Mouse (Mus musculus) heart, adult 2 months (tissue): ENCODE data around the gene Vwce. TPM values are rescaled to one million over a fixed set of nuclear protein-coding genes. Genes with fewer than 3 reads are reported as not detected.

Source experiments
- DNase-seq, 2 experiments: peaks; one replicate each; pipeline ENCODE4 v3.0.0; 2021
- H3K27ac ChIP-seq: fragments of 200-600 bp; 2 replicates; pipeline ENCODE4 v1.8.1; 2022
- H3K27me3 ChIP-seq: fragments of 200-500 bp; 2 replicates; pipeline ENCODE4 v1.6.1; 2012; ENCODE audit warnings: mild to moderate bottlenecking, low read length, inconsistent platforms, mixed read lengths; ENCODE audit not compliant: control insufficient read depth, insufficient read depth
- H3K36me3 ChIP-seq: fragments of 200-500 bp; 2 replicates; pipeline ENCODE4 v1.6.1; 2012; ENCODE audit warnings: low read length, inconsistent platforms; ENCODE audit not compliant: control insufficient read depth, insufficient read depth
- H3K4me1 ChIP-seq: fragments of 200-500 bp; 2 replicates; pipeline ENCODE4 v1.6.1; 2011; ENCODE audit warnings: low read length; ENCODE audit not compliant: control insufficient read depth, insufficient read depth
- H3K4me3 ChIP-seq: fragments of 200-600 bp; 2 replicates; pipeline ENCODE4 v1.8.1; 2022
- H3K79me2 ChIP-seq: fragments of 200-500 bp; replicated peaks from 2 replicates; pipeline ENCODE4 v1.6.1; 2012; ENCODE audit warnings: mild to moderate bottlenecking, inconsistent platforms, low read length, moderate library complexity, mixed read lengths; ENCODE audit not compliant: control insufficient read depth, insufficient read depth
- H3K9ac ChIP-seq: fragments of 200-500 bp; 2 replicates; pipeline ENCODE4 v1.6.1; 2012; ENCODE audit warnings: low read depth, mild to moderate bottlenecking, control low read depth, inconsistent platforms, low read length, mixed read lengths
- CTCF ChIP-seq: fragments of 200-600 bp; IDR thresholded peaks from 2 replicates; pipeline ENCODE4 v1.8.1; 2022; ENCODE audit warnings: antibody characterized with exemption, mild to moderate bottlenecking, moderate library complexity
- EP300 ChIP-seq: fragments of 200-500 bp; IDR thresholded peaks from 2 replicates; pipeline ENCODE4 v1.6.1; 2011; ENCODE audit warnings: low read depth, low read length, control low read depth; ENCODE audit not compliant: insufficient read depth
- POLR2A ChIP-seq: fragments of 200-500 bp; IDR thresholded peaks from 2 replicates; pipeline ENCODE4 v1.6.1; 2011; ENCODE audit warnings: mild to moderate bottlenecking, low read depth, low read length, control low read depth; ENCODE audit not compliant: insufficient read depth
- WGBS: fragments of 180-500 bp; shearing (Covaris S2); methylation state at CpG from one replicate; pipeline ENCODE4 v1.1.7; 2018; 5-methylcytosine and 5-hydroxymethylcytosine counted together
- intact Hi-C: fragments of 180-260 bp; cut with DNase I; formaldehyde crosslinking; loops from one replicate; pipeline ENCODE4 v1.15.1; 2025
- polyA plus RNA-seq: library from polyadenylated mRNA; depleted of rRNA; stranded (reverse); fragments of >200 nt; gene quantifications from 2 replicates; pipeline ENCODE4 v1.2.3, GENCODE M21; 2012; rRNA removed
- total RNA-seq, 2 experiments: library from RNA; stranded (reverse); gene quantifications; 2 replicates each; pipeline ENCODE4 v1.2.3; 2021

Gene Vwce
- total and polyA plus RNA-seq, 3 experiments, result not detected

DNA sequence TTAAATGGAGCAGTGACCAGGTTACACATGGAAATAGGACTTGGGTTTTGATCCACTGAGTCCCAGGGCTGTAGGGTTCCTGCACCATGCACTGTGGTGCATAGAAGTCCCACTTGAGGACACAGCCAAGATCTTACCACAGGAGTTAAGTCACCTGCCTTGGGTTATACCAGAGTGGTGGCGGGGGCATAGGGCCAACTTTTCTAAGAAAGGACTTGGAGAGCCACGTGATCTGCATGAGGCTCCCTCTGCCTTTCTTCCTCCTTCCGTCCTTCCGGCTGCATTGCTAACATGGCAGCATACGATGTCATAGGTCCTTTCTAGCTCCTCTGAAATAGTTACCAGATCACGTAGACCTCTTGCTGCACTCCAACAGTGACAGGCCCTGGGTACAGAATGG, 81.5 kb downstream of the Vwce start:
- intact Hi-C loops, result loop anchor here (5.0 kb wide), 1 partner anchor 167 kb away; the partner anchor contains the start of gene Tmem109
- no peaks in the 10 kb centered on the region for H3K36me3 ChIP-seq
- no peaks in the 10 kb centered on the region for H3K79me2 ChIP-seq
- no peak overlapping the region for H3K27ac ChIP-seq
- no peak overlapping the region for H3K4me3 ChIP-seq
- WGBS, result 75% methylated on average over 6 of the region's 6 CpGs
- H3K9ac ChIP-seq, result no peak overlapping the region
- TF ChIP-seq CTCF, result no peak
- no peak for TF ChIP-seq EP300
- no peak for TF ChIP-seq POLR2A
- no peaks in the 10 kb centered on the region for H3K27me3 ChIP-seq
- H3K4me1 ChIP-seq, result peaks cover 3% of the 10 kb centered on the region; the same call in 1 of the 2 replicates
- no peak for DNase-seq

Other genes starting within 250 kb of the Vwce start
- gene Syt7, start 245.1 kb upstream of the Vwce start, total RNA-seq, result 10 to 100 TPM; 35.7 to 38.6 TPM
- gene Syt7, start 245.1 kb upstream of the Vwce start, polyA plus RNA-seq, result 17.6 and 20.1 TPM in 2 replicates
- 1 to 10 TPM; 1.7 to 2.3 TPM for gene Lrrc10b, start 176.7 kb upstream of the Vwce start, total RNA-seq
- 0.12 and 1.2 TPM in 2 replicates for gene Lrrc10b, start 176.7 kb upstream of the Vwce start, polyA plus RNA-seq
- under 1 TPM; 0.16 to 0.29 TPM for gene Ppp1r32, start 151.3 kb upstream of the Vwce start, total RNA-seq
- gene Ppp1r32, start 151.3 kb upstream of the Vwce start, polyA plus RNA-seq, result 0.20 and 1.1 TPM in 2 replicates
- 10 to 100 TPM; 23.8 to 25.2 TPM for gene Cpsf7, start 108.9 kb upstream of the Vwce start, total RNA-seq
- 20.6 and 37.7 TPM in 2 replicates for gene Cpsf7, start 108.9 kb upstream of the Vwce start, polyA plus RNA-seq
- 10 to 100 TPM; 65.5 to 77.9 TPM for gene Sdhaf2, start 108.1 kb upstream of the Vwce start, total RNA-seq
- 45.7 and 74.6 TPM in 2 replicates for gene Sdhaf2, start 108.1 kb upstream of the Vwce start, polyA plus RNA-seq
- 1 to 10 TPM; 5.5 to 5.8 TPM for gene Tmem216, start 78.0 kb upstream of the Vwce start, total RNA-seq
- gene Tmem216, start 78.0 kb upstream of the Vwce start, polyA plus RNA-seq, result 13.0 and 19.2 TPM in 2 replicates
- 10 to 100 TPM; 11.3 TPM for gene Cyb561a3, start 57.0 kb upstream of the Vwce start, total RNA-seq
- 24.3 and 32.2 TPM in 2 replicates for gene Cyb561a3, start 57.0 kb upstream of the Vwce start, polyA plus RNA-seq
- 1 to 10 TPM; 1.9 to 2.7 TPM for gene Tmem138, start 56.9 kb upstream of the Vwce start, total RNA-seq
- gene Tmem138, start 56.9 kb upstream of the Vwce start, polyA plus RNA-seq, result 6.2 and 6.7 TPM in 2 replicates
- 100 to 1,000 TPM; 133 to 153 TPM for gene Ddb1, start 28.9 kb upstream of the Vwce start, total RNA-seq
- 71.1 and 114 TPM in 2 replicates for gene Ddb1, start 28.9 kb upstream of the Vwce start, polyA plus RNA-seq
- 1 to 10 TPM; 8.2 to 9.6 TPM for gene Tkfc, start 28.6 kb upstream of the Vwce start, total RNA-seq
- 7.4 and 9.1 TPM in 2 replicates for gene Tkfc, start 28.6 kb upstream of the Vwce start, polyA plus RNA-seq
- not detected for gene Pga5, start 43.9 kb downstream of the Vwce start, total RNA-seq
- gene Pga5, start 43.9 kb downstream of the Vwce start, polyA plus RNA-seq, result not detected in 2 replicates
- gene Vps37c, start 54.5 kb downstream of the Vwce start, total RNA-seq, result 10 to 100 TPM; 18.6 to 20.7 TPM
- gene Vps37c, start 54.5 kb downstream of the Vwce start, polyA plus RNA-seq, result 23.7 and 24.6 TPM in 2 replicates
- under 1 TPM; 0.11 to 0.26 TPM for gene Cd5, start 104.8 kb downstream of the Vwce start, total RNA-seq
- 0.35 and 0.80 TPM in 2 replicates for gene Cd5, start 104.8 kb downstream of the Vwce start, polyA plus RNA-seq
- under 1 TPM in 1 of 2 experiments, not detected in 1; 0.07 TPM for gene Cd6, start 195.8 kb downstream of the Vwce start, total RNA-seq
- gene Cd6, start 195.8 kb downstream of the Vwce start, polyA plus RNA-seq, result 0.44 and 0.76 TPM in 2 replicates
- 1 to 10 TPM; 2.1 to 2.3 TPM for gene Slc15a3, start 205.5 kb downstream of the Vwce start, total RNA-seq
- gene Slc15a3, start 205.5 kb downstream of the Vwce start, polyA plus RNA-seq, result 3.9 and 4.9 TPM in 2 replicates
- 10 to 100 TPM; 10.7 to 12.0 TPM for gene Tmem132a, start 235.7 kb downstream of the Vwce start, total RNA-seq
- gene Tmem132a, start 235.7 kb downstream of the Vwce start, polyA plus RNA-seq, result 11.1 and 11.5 TPM in 2 replicates
- gene Tmem109, start 247.8 kb downstream of the Vwce start, total RNA-seq, result 100 to 1,000 TPM; 101 to 109 TPM
- 160 and 196 TPM in 2 replicates for gene Tmem109, start 247.8 kb downstream of the Vwce start, polyA plus RNA-seq